Mouse (Mus musculus): ENCODE measurements around the gene Atp7a.

- TF ChIP-seq USF1 (IDR thresholded peaks at IDR 0.05; ENCODE audit: low read depth) = no peak
- TF ChIP-seq POLR2A (IDR thresholded peaks at IDR 0.05; ENCODE audit: insufficient read length, low read depth) = no peak
- no peak for TF ChIP-seq TCF3 (IDR thresholded peaks at IDR 0.05; ENCODE audit: insufficient read length, low read depth)
- TF ChIP-seq E2F4 (IDR thresholded peaks at IDR 0.05; ENCODE audit: insufficient read depth) = no peak
- no peak for TF ChIP-seq MYOG (IDR thresholded peaks at IDR 0.05; ENCODE audit: control insufficient read depth in 1 of 3, insufficient read depth in 1 of 3, insufficient read length in 2 of 3, low read depth in 2 of 3)
Observed at GRCm38 (mm10) chrX:106045928-106046327, 18.9 kb downstream of the Atp7a start.

All from myocyte (in vitro differentiated cells).